Mouse (Mus musculus): ENCODE data around the gene Camk2g. TPM values are rescaled to one million over a fixed set of nuclear protein-coding genes. Genes with fewer than 3 reads are reported as not detected.

Gene Camk2g
- total and polyA plus RNA-seq, 3 experiments = 14.1 to 27.1 TPM; not detected in 1

DNA sequence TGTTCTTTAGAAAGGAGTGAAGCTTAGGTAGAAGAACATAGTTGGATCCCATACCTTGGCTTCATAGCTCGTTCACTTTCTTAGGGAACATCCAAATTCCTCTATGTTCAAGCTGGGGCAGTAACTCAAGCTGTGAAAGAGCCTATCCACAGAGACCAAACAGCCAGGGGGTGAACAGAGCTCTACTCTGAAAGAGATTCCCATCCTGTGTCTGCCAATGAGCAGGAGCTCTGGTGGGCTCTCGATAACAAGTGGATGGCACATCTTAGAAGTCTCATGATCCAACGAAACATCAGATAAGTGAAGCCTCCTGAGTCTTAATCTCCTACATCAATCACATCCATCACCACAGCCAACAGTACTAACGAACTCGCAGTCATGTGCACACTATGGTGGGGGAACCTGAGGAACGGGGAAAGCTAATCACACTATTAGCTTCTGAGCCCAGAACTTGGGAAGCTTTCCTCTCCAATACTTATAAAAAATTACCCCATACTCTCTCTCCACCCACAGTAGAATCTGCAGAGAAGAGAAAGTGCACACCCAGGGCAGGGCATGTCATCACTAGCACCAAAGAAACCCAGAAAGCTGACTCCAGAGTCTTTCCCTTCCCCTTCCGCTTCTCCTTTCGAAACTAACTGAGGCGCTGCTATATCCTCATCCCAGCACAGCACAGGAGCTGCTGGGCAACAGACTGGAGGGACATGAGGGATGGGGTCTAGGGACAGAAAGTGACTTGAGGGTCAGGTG lies 62.9 kb downstream of the Camk2g start:
- peak overlapping the region; percentile 99 for H3K27ac ChIP-seq (ENCODE audit: control insufficient read depth, low read depth, low read length)
- no peak; the same call in 1 of the 2 replicates for TF ChIP-seq ZMIZ1 (IDR thresholded peaks at IDR 0.05; ENCODE audit: low read depth, low read length)
- no peak for TF ChIP-seq JUND (IDR thresholded peaks at IDR 0.05; ENCODE audit: low read depth, low read length)
- TF ChIP-seq HCFC1 (IDR thresholded peaks at IDR 0.05; ENCODE audit: low read depth, low read length) = peak; percentile 44; the same call in 1 of the 2 replicates
- peak; percentile 51; the same call in 1 of the 2 replicates for TF ChIP-seq MXI1 (IDR thresholded peaks at IDR 0.05; ENCODE audit: low read depth, low read length)
- no peak for TF ChIP-seq GABPA (IDR thresholded peaks at IDR 0.05; ENCODE audit: low read depth, low read length)
- TF ChIP-seq ETS1 (IDR thresholded peaks at IDR 0.05; ENCODE audit: low read depth, low read length) = peak; percentile 81
- peak; percentile 92 for TF ChIP-seq BHLHE40 (IDR thresholded peaks at IDR 0.05; ENCODE audit: borderline replicate concordance, low read depth, low read length)
- peak; percentile 55; the same call in 1 of the 2 replicates for TF ChIP-seq MAFK (IDR thresholded peaks at IDR 0.05; ENCODE audit: borderline replicate concordance, low read depth, low read length)
- TF ChIP-seq NELFE (IDR thresholded peaks at IDR 0.05; ENCODE audit: low read depth, low read length) = peak; percentile 43; the same call in 1 of the 2 replicates
- no peak for TF ChIP-seq CHD1 (IDR thresholded peaks at IDR 0.05; ENCODE audit: low read depth, low read length)
- no peak for TF ChIP-seq ZKSCAN1 (IDR thresholded peaks at IDR 0.05; ENCODE audit: low read depth, low read length)
- TF ChIP-seq MAZ (IDR thresholded peaks at IDR 0.05; ENCODE audit: low read depth, low read length) = 0 out of 2 replicates have a peak, but pooled peaks have one; percentile 49
- peak; percentile 84 for TF ChIP-seq POLR2AphosphoS2 (IDR thresholded peaks at IDR 0.05; ENCODE audit: low read length)
- TF ChIP-seq EP300 (IDR thresholded peaks at IDR 0.05; ENCODE audit: low read depth in 1 of 2, low read length in 2 of 2) = peak; percentile 90 to 99
- TF ChIP-seq KAT2A (conservative IDR thresholded peaks at IDR 0.05; ENCODE audit: low read depth, low read length) = peak; percentile 55
- TF ChIP-seq MEF2A (IDR thresholded peaks at IDR 0.05; ENCODE audit: extremely low read depth, insufficient replicate concordance, low read depth, low read length, poor library complexity, severe bottlenecking) = peak; percentile 61; the same call in 1 of the 2 replicates
- peak; percentile 70 for TF ChIP-seq RCOR1 (IDR thresholded peaks at IDR 0.05; ENCODE audit: low read depth, low read length)
- TF ChIP-seq ELF1 (IDR thresholded peaks at IDR 0.05; ENCODE audit: low read depth, low read length) = no peak
- TF ChIP-seq POLR2A (IDR thresholded peaks at IDR 0.05; ENCODE audit: control insufficient read depth in 1 of 2, insufficient read depth in 1 of 2, low read depth in 1 of 2, low read length in 2 of 2, poor library complexity in 1 of 2) = peak in 1 of 2 experiments; percentile 53; a peak in 2 of 4 replicates
- TF ChIP-seq SIN3A (IDR thresholded peaks at IDR 0.05; ENCODE audit: low read length) = peak; percentile 96
- TF ChIP-seq POLR2AphosphoS5 (IDR thresholded peaks at IDR 0.05; ENCODE audit: borderline replicate concordance, low read depth, low read length) = no peak
- peak; percentile 38; the same call in 1 of the 2 replicates for TF ChIP-seq CHD2 (IDR thresholded peaks at IDR 0.05; ENCODE audit: low read length)
- peak; percentile 7; the same call in 1 of the 2 replicates for TF ChIP-seq TAL1 (IDR thresholded peaks at IDR 0.05; ENCODE audit: low read length)
- TF ChIP-seq MAX (IDR thresholded peaks at IDR 0.05; ENCODE audit: low read length) = peak; percentile 70; the same call in 1 of the 2 replicates
- TF ChIP-seq GATA1 (IDR thresholded peaks at IDR 0.05; ENCODE audit: low read depth, low read length) = peak; percentile 86
- TF ChIP-seq USF1 (IDR thresholded peaks at IDR 0.05; ENCODE audit: low read depth, low read length) = peak; percentile 81
- TF ChIP-seq TCF12 (IDR thresholded peaks at IDR 0.05; ENCODE audit: low read depth, low read length) = peak; percentile 94
- no peak for TF ChIP-seq SMC3 (IDR thresholded peaks at IDR 0.05; ENCODE audit: low read depth, low read length)
- TF ChIP-seq TBP (IDR thresholded peaks at IDR 0.05; ENCODE audit: low read depth, low read length) = peak; percentile 49; the same call in 1 of the 2 replicates
- no peak for TF ChIP-seq RAD21 (IDR thresholded peaks at IDR 0.05; ENCODE audit: low read depth, low read length)
- 0 out of 2 replicates have a peak, but pooled peaks have one; percentile 32 for TF ChIP-seq ZNF384 (IDR thresholded peaks at IDR 0.05; ENCODE audit: low read depth, low read length)
- peak; percentile 99 for TF ChIP-seq MYB (IDR thresholded peaks at IDR 0.05; ENCODE audit: low read depth, low read length)
- TF ChIP-seq NRF1 (IDR thresholded peaks at IDR 0.05; ENCODE audit: insufficient read depth, low read depth, low read length, poor library complexity, severe bottlenecking) = no peak
- TF ChIP-seq USF2 (IDR thresholded peaks at IDR 0.05; ENCODE audit: borderline replicate concordance in 1 of 2, insufficient read depth in 1 of 2, low read depth in 1 of 2, low read length in 2 of 2) = 0 out of 4 replicates have a peak, but pooled peaks of 1 of the 2 experiments have one; percentile 39
- no peak for TF ChIP-seq CTCF (IDR thresholded peaks at IDR 0.05 in 2 of 3, conservative IDR thresholded peaks at IDR 0.05 in 1 of 3; ENCODE audit: control insufficient read depth in 1 of 3, insufficient read depth in 1 of 3, low read depth in 2 of 3, low read length in 3 of 3, poor library complexity in 1 of 3, severe bottlenecking in 1 of 3)

More for the DNA sequence above, 62.9 kb downstream of the Camk2g start:
- Histone ChIP-seq H3K9me3 (replicated peaks; ENCODE audit: insufficient read depth, low read length) (no peaks in the 10 kb centered on the region), H3K9ac (ENCODE audit: control insufficient read depth, low read depth, low read length, poor library complexity, severe bottlenecking) (peak overlapping the region; percentile 96), H3K36me3 (ENCODE audit: control insufficient read depth in 1 of 2, insufficient read depth in 2 of 2, low read length in 2 of 2) (peaks cover 50 to 62% of the 10 kb centered on the region in 2 experiments), H3K4me1 (ENCODE audit: control insufficient read depth in 1 of 2, insufficient read depth in 2 of 2, low read length in 2 of 2) (peaks cover 39 to 52% of the 10 kb centered on the region in 2 experiments), H3K27me3 (ENCODE audit: control insufficient read depth in 1 of 2, insufficient read depth in 2 of 2, low read length in 2 of 2) (no peaks in the 10 kb centered on the region), H3K79me2 (ENCODE audit: control insufficient read depth, insufficient read depth, low read length, poor library complexity) (peaks cover 45% of the 10 kb centered on the region), H3K4me3 (ENCODE audit: control insufficient read depth in 1 of 2, insufficient read depth in 1 of 2, low read depth in 2 of 2, low read length in 2 of 2) (peak overlapping the region; percentile 78 to 90)
- DNase-seq (ENCODE audit: low read depth, low spot score) = peak; percentile 65
